Mouse (Mus musculus) small intestine, adult 10 weeks (tissue): Measurements from ENCODE around the gene Polr3a. TPM values are rescaled to one million over a fixed set of nuclear protein-coding genes. Genes with fewer than 3 reads are reported as not detected.

ENCODE experiments used
- polyA plus RNA-seq: library from polyadenylated mRNA; stranded (reverse); fragments of 350-450 nt; fragmentation: Illumina TruSeq; extraction: RNeasy Lipid Tissue Mini Kit (QIAGEN cat#74804); gene quantifications from one replicate; pipeline ENCODE4 v1.2.3, GENCODE M21; 2014; ENCODE audit warnings: low replicate concordance

Gene Polr3a
- polyA plus RNA-seq, result 2.4 TPM

GRCm38 (mm10) chr14:24486773-24487227 is at the start of gene Polr3a, which contains the start of gene Rps24:
Gene Polr3a, minus strand, starts transcription at chr14:24487058.
Gene Rps24, plus strand, starts transcription at chr14:24487125.

Other genes with a start within 250 kb of the Polr3a start
- 9.8 TPM for gene Dlg5, start 241.1 kb downstream of the Polr3a start, polyA plus RNA-seq
- gene E330034G19Rik, start 193.8 kb downstream of the Polr3a start, polyA plus RNA-seq, result not detected
- gene Rps24, start 67 bp upstream of the Polr3a start, polyA plus RNA-seq, result 5,335 TPM